Mouse (Mus musculus) adrenal gland, postnatal 4 days (tissue): ENCODE measurements around the gene Gm10309. TPM values are rescaled to one million over a fixed set of nuclear protein-coding genes. Genes with fewer than 3 reads are reported as not detected.

ENCODE experiments used
- DNase-seq, 2 experiments: peaks; one replicate each; pipeline ENCODE4 v3.0.0; 2021 to 2022; ENCODE audit warnings: low spot score in 2 of 2, mixed read lengths in 2 of 2
- total RNA-seq, 2 experiments: library from RNA; stranded (reverse); gene quantifications; 2 replicates each; pipeline ENCODE4 v1.2.3; 2021

The Gm10309 gene
- total RNA-seq, 2 experiments from 2014 or later, result 0.25 TPM; not detected in 1

- DNase-seq, result no peak
Observed at GRCm38 (mm10) chr17:86476674-86477073, 28.4 kb downstream of the Gm10309 start.

- no peak for DNase-seq
Observed at GRCm38 (mm10) chr17:86471684-86472083, 33.3 kb downstream of the Gm10309 start.

- no peak for DNase-seq
Observed at GRCm38 (mm10) chr17:86470160-86470559, 34.9 kb downstream of the Gm10309 start.

- no peak for DNase-seq
Observed at GRCm38 (mm10) chr17:86467967-86468366, 37.1 kb downstream of the Gm10309 start.

- DNase-seq, result no peak
Observed at GRCm38 (mm10) chr17:86467291-86467898, 37.6 kb downstream of the Gm10309 start.

GRCm38 (mm10) chr17:86466871-86467270, 38.2 kb downstream of the Gm10309 start:
- DNase-seq, result no peak

GRCm38 (mm10) chr17:86466412-86466811, 38.6 kb downstream of the Gm10309 start:
- DNase-seq, result no peak

- no peak for DNase-seq
Observed at GRCm38 (mm10) chr17:86465865-86466264, 39.2 kb downstream of the Gm10309 start.

- DNase-seq, result no peak
Observed at GRCm38 (mm10) chr17:86464689-86465363, 40.2 kb downstream of the Gm10309 start.

- no peak for DNase-seq
Observed at GRCm38 (mm10) chr17:86464197-86464596, 40.8 kb downstream of the Gm10309 start.

- no peak for DNase-seq
Observed at GRCm38 (mm10) chr17:86463369-86463768, 41.7 kb downstream of the Gm10309 start.

- no peak for DNase-seq
Observed at GRCm38 (mm10) chr17:86460645-86461430, 44.2 kb downstream of the Gm10309 start.

GRCm38 (mm10) chr17:86458302-86458980, 46.6 kb downstream of the Gm10309 start:
- no peak for DNase-seq

GRCm38 (mm10) chr17:86456512-86456911, 48.5 kb downstream of the Gm10309 start:
- DNase-seq, result no peak

GRCm38 (mm10) chr17:86454351-86454706, 50.7 kb downstream of the Gm10309 start:
- DNase-seq, result no peak

GRCm38 (mm10) chr17:86453673-86454350, 51.2 kb downstream of the Gm10309 start:
- DNase-seq, result no peak

GRCm38 (mm10) chr17:86452934-86453333, 52.1 kb downstream of the Gm10309 start:
- DNase-seq, result no peak
